Mouse (Mus musculus) adrenal gland, adult 8-10 months (tissue): ENCODE data around the gene Fndc10. TPM values are rescaled to one million over a fixed set of nuclear protein-coding genes. Genes with fewer than 3 reads are reported as not detected.
"Not testable (repeated sequence)": the region's sequence is repeated elsewhere in the genome, so short reads cannot be mapped to it uniquely, and the experiment has no call there.

Experiments used
- DNase-seq: peaks from one replicate; pipeline ENCODE4 v3.0.0; 2022
- total RNA-seq, 4 experiments: library from RNA; stranded (reverse); gene quantifications; 2 replicates each; pipeline ENCODE4 v1.2.4; 2022

Gene Fndc10
- total RNA-seq, 4 experiments from 2014 or later: 67.7 to 72.0 (median 69.9) TPM

DNA sequence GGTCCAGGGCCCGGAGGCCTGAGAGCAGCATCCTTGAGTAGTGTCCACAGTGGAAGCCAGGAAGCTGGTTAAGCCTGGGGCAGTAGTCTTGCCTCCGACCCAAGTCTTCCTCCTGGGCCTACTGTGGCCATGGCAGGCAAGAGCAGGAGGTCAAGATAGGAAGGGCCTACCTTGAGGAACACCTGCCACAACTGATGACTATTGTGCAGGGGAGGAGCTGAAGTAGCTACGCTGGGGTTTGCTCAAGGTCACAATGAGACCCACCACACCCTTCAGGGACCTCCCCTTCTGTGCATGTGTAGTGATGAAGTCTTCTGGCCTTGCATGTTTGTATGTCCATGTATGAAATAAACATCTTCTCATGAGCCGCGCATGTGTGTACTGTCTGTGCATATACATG is 41.6 kb downstream of the Fndc10 start:
- no peak for DNase-seq

DNA sequence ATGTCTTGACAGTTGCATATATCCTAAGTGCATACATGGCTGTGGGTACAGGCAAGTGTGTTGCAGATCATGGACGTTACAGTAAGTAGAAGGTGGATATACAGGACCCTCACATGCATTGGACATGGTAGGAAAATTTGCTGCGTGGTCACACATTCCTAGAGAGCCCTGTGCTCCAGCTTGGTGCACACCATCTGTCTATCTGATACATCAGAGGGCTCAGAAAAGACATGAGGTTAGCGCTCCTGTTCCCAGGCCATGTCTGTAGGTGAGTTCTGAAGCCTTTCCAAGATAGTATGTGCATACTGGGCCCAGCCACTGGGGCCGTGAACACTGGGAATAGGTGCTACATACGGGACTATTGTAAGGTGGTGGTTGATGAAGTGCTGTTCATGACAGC is 42.3 kb downstream of the Fndc10 start:
- no peak for DNase-seq

DNA sequence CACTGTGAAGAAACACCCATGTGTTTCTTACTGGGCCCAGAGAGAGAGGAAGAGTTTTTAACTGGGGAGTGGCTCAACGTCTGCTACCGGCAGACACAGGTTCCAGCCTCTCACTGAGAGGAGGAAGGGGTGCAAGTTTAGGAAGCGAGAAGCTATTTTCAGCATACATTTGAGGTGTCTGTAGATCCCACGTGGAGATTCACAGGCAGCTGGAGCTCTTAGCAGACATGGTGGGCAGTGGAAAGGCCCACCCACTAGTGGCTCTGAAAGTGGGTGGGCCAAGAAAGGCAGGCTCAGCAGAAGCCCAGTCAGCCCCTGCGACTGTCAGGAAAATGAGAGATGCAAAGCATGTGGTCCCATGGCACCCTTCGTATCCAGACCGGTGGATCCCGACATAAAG is 44.1 kb downstream of the Fndc10 start:
- DNase-seq: no peak

DNA sequence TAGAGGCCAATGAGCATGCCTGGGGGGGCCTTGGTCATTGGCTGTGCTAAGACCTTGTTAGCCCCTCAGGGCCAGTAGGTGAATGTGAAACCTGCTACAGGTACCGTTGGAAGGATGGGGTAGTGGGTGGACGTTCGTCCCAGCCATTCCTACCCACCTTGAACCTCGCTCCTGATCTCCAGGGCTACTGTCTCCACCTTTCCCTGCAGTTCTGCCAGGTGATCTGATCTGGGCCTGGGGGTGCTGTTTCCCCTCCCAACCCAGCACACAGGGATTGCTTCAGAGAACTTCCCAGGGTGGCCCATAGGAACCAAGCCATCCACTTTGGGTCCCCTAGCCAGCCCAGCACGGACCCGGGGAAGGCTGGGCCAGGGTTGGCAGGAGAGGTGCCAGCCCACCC is 45.0 kb downstream of the Fndc10 start:
- DNase-seq: no peak

DNA sequence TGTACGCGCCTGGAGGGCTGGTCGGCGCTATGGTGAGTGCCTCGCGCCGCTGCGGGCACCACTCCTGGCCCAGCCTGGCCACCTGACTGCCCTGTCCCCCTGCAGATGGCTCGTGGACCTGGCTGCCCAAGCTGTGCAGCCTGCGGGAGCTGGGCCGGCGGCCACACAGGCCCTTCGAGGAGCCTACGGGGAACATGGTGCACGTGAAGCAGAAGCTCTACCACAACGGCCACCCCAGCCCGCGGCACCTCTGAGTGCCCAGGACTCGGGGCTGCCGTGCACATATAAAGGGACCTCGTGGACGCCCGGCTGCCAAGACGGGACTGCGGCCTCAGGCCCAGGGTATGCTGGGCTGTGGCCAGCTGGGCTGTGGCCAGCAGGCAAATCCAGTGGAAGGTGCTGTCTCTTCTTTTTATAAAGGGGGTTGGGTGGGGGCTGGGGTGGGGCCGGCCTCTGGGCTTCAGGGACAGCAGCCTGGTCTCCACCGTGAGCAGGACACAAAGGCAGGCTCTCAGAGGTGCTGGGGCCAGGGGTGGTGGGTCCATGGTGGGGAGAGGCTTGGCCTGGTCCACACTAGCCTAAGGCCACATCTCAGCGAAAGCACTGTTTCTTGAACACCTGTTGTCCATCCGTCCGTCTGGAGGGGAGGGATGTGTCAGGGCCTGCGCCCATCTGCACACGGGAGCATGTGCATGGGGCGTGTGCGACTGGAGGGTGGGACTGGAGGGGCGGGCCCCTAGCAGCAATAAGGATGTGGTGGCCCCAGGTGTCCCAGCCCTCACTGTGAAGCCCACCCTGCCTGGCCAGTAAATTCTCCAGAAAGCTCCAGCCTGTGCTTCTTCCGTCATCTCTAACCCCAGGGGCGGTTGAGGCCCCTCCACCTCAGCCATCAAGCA is 45.8 kb downstream of the Fndc10 start:
- DNase-seq: no peak

DNA sequence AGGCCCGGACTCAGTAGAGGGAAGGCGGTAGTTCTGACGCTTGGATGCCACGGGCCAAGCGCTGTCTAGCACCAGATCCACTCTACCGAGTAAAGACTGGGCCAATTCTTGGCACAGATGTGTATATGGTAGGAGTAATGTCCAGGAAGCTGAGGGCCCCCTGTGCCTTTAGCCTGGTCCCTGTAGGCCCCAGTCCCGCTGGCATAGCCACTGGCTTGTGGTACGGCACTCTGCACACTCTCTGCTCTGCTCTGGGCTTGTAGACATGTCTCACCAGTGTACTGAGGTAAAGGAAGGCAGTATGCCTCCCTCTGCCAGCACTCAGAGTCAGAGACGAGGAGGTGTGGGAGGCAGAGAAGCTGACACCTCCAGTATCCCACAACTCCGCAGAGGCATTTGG is 46.5 kb downstream of the Fndc10 start:
- not testable (repeated sequence) for DNase-seq

DNA sequence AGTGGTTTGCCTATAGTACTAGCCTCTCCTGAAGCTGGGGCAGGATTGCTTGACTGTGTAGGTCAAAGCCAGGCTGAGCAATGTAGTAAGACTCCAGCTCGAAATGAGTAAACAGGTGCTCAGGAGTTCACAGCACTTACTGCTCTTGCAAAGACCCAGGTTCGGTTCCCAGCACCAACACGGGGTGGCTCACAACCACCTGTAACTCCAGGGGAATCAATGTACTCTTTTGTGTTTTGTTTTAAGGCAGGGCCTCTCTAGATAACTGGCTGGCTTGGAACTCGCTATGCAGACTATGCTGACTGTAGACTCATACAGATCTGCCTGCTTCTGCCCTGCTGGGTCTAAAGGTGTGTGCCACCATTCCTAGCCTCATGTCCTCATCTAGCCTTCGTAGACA is 48.5 kb downstream of the Fndc10 start:
- DNase-seq: no peak

DNA sequence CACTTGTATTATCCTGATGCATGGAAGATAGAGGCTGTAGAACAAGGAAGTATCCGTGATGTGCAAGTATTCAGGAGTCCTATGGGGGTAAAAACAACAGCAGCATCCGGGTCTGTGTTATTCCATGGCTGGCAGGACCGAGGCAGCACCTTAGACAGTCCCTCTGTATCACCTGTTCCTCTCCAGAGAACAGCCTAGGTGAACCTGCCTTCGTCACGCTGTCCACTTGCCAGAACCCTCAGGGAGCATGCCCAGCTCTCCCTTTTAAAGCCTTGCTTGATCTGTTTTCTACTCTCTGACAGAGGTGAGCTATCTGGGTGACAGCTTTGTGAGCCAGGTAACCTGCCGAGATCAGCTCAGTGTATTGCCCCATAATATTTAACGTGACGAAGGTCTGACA is 50.3 kb downstream of the Fndc10 start:
- DNase-seq: no peak

DNA sequence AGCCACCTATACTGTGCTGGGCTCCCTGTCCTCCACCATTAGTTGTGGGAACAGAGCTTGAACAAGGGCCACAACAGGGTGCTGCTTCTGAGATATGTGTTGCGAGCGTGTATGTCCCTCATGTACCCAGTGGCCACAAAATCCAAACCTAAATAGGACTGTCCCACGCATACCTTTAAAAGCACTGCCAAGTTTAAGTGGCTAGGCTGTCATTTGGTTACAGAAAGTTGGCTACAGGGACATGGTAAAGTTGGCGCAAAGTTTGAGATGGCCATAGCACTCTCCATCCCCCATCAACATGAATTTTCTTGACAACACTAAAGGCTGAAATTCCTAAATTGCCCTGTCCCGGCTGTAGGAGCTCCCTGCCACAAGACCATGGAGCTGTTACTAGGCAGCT is 51.0 kb downstream of the Fndc10 start:
- DNase-seq: no peak

Other genes with a start within 250 kb of the Fndc10 start
- gene Tmem52, start 225.2 kb upstream of the Fndc10 start, total RNA-seq: 10 to 100 TPM in 3 of 4 experiments, 1 to 10 TPM in 1; 5.8 to 48.6 (median 27.3) TPM
- 100 to 1,000 TPM; 344 to 487 (median 448) TPM for gene Gnb1, start 203.0 kb upstream of the Fndc10 start, total RNA-seq
- gene Nadk, start 132.0 kb upstream of the Fndc10 start, total RNA-seq: 100 to 1,000 TPM; 155 to 289 (median 213) TPM
- 10 to 100 TPM; 38.8 to 54.2 (median 44.9) TPM for gene Slc35e2, start 92.9 kb upstream of the Fndc10 start, total RNA-seq
- gene Cdk11b, start 69.5 kb upstream of the Fndc10 start, total RNA-seq: 10 to 100 TPM; 43.1 to 56.6 (median 47.3) TPM
- not detected for gene Gm10563, start 48.9 kb upstream of the Fndc10 start, total RNA-seq
- 1 to 10 TPM; 4.8 to 8.4 (median 6.7) TPM for gene Mmp23, start 41.0 kb upstream of the Fndc10 start, total RNA-seq
- gene Mib2, start 25.1 kb upstream of the Fndc10 start, total RNA-seq: 10 to 100 TPM; 53.5 to 74.5 (median 61.5) TPM
- gene Ssu72, start 10.5 kb downstream of the Fndc10 start, total RNA-seq: 100 to 1,000 TPM; 106 to 127 (median 114) TPM
- 1 to 10 TPM in 3 of 4 experiments, under 1 TPM in 1; 0.90 to 1.2 (median 1.1) TPM for gene Tmem240, start 40.5 kb downstream of the Fndc10 start, total RNA-seq
- 10 to 100 TPM; 69.5 to 90.1 (median 77.6) TPM for gene Atad3a, start 66.8 kb downstream of the Fndc10 start, total RNA-seq
- 1 to 10 TPM; 3.2 to 6.9 (median 4.7) TPM for gene Vwa1, start 80.4 kb downstream of the Fndc10 start, total RNA-seq
- gene Tmem88b, start 91.5 kb downstream of the Fndc10 start, total RNA-seq: 1 to 10 TPM in 1 of 4 experiments, under 1 TPM in 3; 0.17 to 1.0 (median 0.62) TPM
- gene Ankrd65, start 96.1 kb downstream of the Fndc10 start, total RNA-seq: not detected
- gene Mrpl20, start 108.5 kb downstream of the Fndc10 start, total RNA-seq: 100 to 1,000 TPM; 102 to 144 (median 126) TPM
- gene Ccnl2, start 118.1 kb downstream of the Fndc10 start, total RNA-seq: 100 to 1,000 TPM in 3 of 4 experiments, 10 to 100 TPM in 1; 88.5 to 164 (median 122) TPM
- gene Aurkaip1, start 136.9 kb downstream of the Fndc10 start, total RNA-seq: 100 to 1,000 TPM; 134 to 175 (median 158) TPM
- gene Mxra8, start 145.3 kb downstream of the Fndc10 start, total RNA-seq: 10 to 100 TPM; 45.1 to 93.9 (median 66.8) TPM
- 100 to 1,000 TPM in 1 of 4 experiments, 10 to 100 TPM in 3; 69.6 to 110 (median 73.1) TPM for gene Dvl1, start 153.1 kb downstream of the Fndc10 start, total RNA-seq
- gene Tas1r3, start 169.0 kb downstream of the Fndc10 start, total RNA-seq: 1 to 10 TPM in 1 of 4 experiments, under 1 TPM in 3; 0.46 to 1.2 (median 0.62) TPM
- 10 to 100 TPM; 16.4 to 29.0 (median 17.9) TPM for gene Cptp, start 175.1 kb downstream of the Fndc10 start, total RNA-seq
- gene Ints11, start 175.2 kb downstream of the Fndc10 start, total RNA-seq: 10 to 100 TPM; 32.3 to 34.6 (median 33.3) TPM
- gene Pusl1, start 197.4 kb downstream of the Fndc10 start, total RNA-seq: 10 to 100 TPM; 23.2 to 51.5 (median 41.4) TPM
- 10 to 100 TPM; 18.2 to 49.2 (median 30.9) TPM for gene Acap3, start 197.5 kb downstream of the Fndc10 start, total RNA-seq
- gene Ube2j2, start 249.5 kb downstream of the Fndc10 start, total RNA-seq: 10 to 100 TPM; 64.3 to 87.8 (median 77.0) TPM